11 mouse cellular contexts compared by ENCODE assay signal in the genomic region with DNA sequence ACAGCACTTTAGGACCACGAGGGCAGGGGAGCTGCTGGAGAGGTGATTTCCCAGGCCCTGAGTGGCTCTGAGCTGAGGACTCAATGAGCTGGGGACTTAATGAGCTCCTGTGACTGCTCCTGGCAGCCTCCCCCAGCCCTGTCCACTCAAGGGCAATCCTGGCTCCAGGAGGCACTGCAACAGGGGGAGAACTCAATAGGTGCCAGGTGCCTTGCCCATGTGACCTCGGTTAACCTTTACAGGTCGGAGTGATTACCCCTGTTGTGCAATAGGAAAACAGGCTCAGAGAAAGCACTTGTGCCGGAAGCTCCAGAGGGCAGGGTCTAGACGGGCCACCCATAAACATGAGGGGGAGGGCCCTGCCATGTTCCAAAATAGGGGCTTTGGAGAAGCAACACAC. TPM values are rescaled to one million over a fixed set of nuclear protein-coding genes. Genes with fewer than 3 reads are reported as not detected.
DNase-seq lines count a peak whose midpoint lies in the region; ATAC-seq and TF ChIP-seq lines count a peak whose summit lies in the region.
"Had no signal": no experiment of that assay in that cellular context is flagged by ENCODE, and none has a peak within 500 bp of the region (broad histone marks: within the 10 kb centered on the region; RNA-seq: fewer than 3 reads in every experiment).

No protein-coding gene starts in this region.

- H3K4me3 ChIP-seq in heart, embryonic 10.5 days, result no peak overlapping the region
- no peak overlapping the region for H3K4me3 ChIP-seq in hindbrain, embryonic 13.5 days
- no peak overlapping the region for H3K4me3 ChIP-seq in cerebellum, adult 2 months (replicated peaks; ENCODE audit: insufficient read depth, low read depth, low read length)
- H3K4me3 ChIP-seq: neural tube, embryonic 12.5 days had no signal

- H3K27me3 ChIP-seq in heart, embryonic 10.5 days (ENCODE audit: insufficient read depth, poor library complexity, severe bottlenecking), result no peaks in the 10 kb centered on the region
- H3K27me3 ChIP-seq in hindbrain, embryonic 13.5 days, result no peaks in the 10 kb centered on the region
- no peaks in the 10 kb centered on the region for H3K27me3 ChIP-seq in cerebellum, adult 2 months (ENCODE audit: control insufficient read depth, insufficient read depth, low read length)
- H3K27me3 ChIP-seq: neural tube, embryonic 12.5 days had no signal

- TF ChIP-seq POLR2A in cerebellum, adult 2 months (IDR thresholded peaks at IDR 0.05; ENCODE audit: borderline replicate concordance, insufficient read depth, low read length), result no peak

- peak overlapping the region; percentile 43; the same call in 1 of the 2 replicates for H3K27ac ChIP-seq in heart, embryonic 10.5 days
- peak overlapping the region; percentile 92 for H3K27ac ChIP-seq in hindbrain, embryonic 13.5 days
- H3K27ac ChIP-seq in cerebellum, adult 2 months (ENCODE audit: insufficient read depth, low read length), result no peak overlapping the region

- DNase-seq in heart, embryonic 10.5 days (ENCODE audit: low spot score), result no peak
- DNase-seq in heart, postnatal 25 days (ENCODE audit: low spot score), result no peak
- DNase-seq in large intestine, adult 2 months (ENCODE audit: low read depth, low spot score), result peak; percentile 68
- DNase-seq in lung, postnatal 25 days (ENCODE audit: low spot score), result peak; percentile 90
- no peak for DNase-seq in cerebellum, adult 2 months
- DNase-seq in spleen, adult 12 weeks (ENCODE audit: low spot score), result no peak
- DNase-seq in gastrocnemius, postnatal 25 days, result no peak
- DNase-seq: adrenal gland, postnatal 25 days; thymus, postnatal 14 days had no signal

- H3K9me3 ChIP-seq in heart, embryonic 10.5 days, result no peaks in the 10 kb centered on the region
- no peaks in the 10 kb centered on the region for H3K9me3 ChIP-seq in hindbrain, embryonic 13.5 days
- H3K9me3 ChIP-seq: neural tube, embryonic 12.5 days had no signal

- intact Hi-C loops in heart, postnatal 25 days (cut with DNase I), result loop anchor here (5.0 kb wide), 1 partner anchor 121 kb away; no protein-coding TSS in a partner anchor

- 58% methylated on average over 5 of the region's 5 CpGs for WGBS in heart, embryonic 10.5 days
- 52% methylated on average over 5 of the region's 5 CpGs for WGBS in hindbrain, embryonic 13.5 days
- WGBS in large intestine, adult 2 months, result 20% methylated on average over 5 of the region's 5 CpGs
- WGBS in cerebellum, adult 2 months, result 51% methylated on average over 5 of the region's 5 CpGs

- peak overlapping the region; percentile 35 for H3K9ac ChIP-seq in hindbrain, embryonic 13.5 days
- H3K9ac ChIP-seq: neural tube, embryonic 12.5 days had no signal

- no peak overlapping the region for H3K4me2 ChIP-seq in hindbrain, embryonic 13.5 days
- H3K4me2 ChIP-seq: neural tube, embryonic 12.5 days had no signal

- H3K36me3 ChIP-seq in heart, embryonic 10.5 days, result peaks cover 76% of the 10 kb centered on the region
- H3K36me3 ChIP-seq in hindbrain, embryonic 13.5 days, result peaks cover 55% of the 10 kb centered on the region

- ATAC-seq in hindbrain, embryonic 13.5 days (ENCODE audit: low FRiP score), result no peak

- TF ChIP-seq CTCF in cerebellum, adult 2 months (IDR thresholded peaks at IDR 0.05; ENCODE audit: borderline replicate concordance, insufficient read depth, low read depth, low read length), result no peak

- peaks cover 94% of the 10 kb centered on the region for H3K4me1 ChIP-seq in heart, embryonic 10.5 days
- peaks cover 86% of the 10 kb centered on the region for H3K4me1 ChIP-seq in hindbrain, embryonic 13.5 days (replicated peaks)
- H3K4me1 ChIP-seq in cerebellum, adult 2 months (ENCODE audit: control insufficient read depth, insufficient read depth, low read length), result peaks cover 22% of the 10 kb centered on the region

RNA-seq across cellular contexts. Expression of gene Ptprf, which starts 17.7 kb away (rescaled TPM):
- 43.8 and 59.3 TPM in 2 replicates for polyA plus RNA-seq in heart, embryonic 10.5 days (2016; fragmentation: Nextera tagmentation; extraction: Ambion mirVana)
- total RNA-seq in heart, postnatal 25 days (2021), result 10 to 100 TPM in 1 of 2 experiments, 1 to 10 TPM in 1; 9.8 to 10.2 TPM
- 79.7 and 82.0 TPM in 2 replicates for polyA plus RNA-seq in hindbrain, embryonic 13.5 days (2015; fragmentation: Nextera tagmentation; extraction: Ambion mirVana)
- polyA plus RNA-seq in large intestine, adult 2 months (2012; rRNA removed), result 86.5 and 143 TPM in 2 replicates
- 24.5 and 26.9 TPM in 2 replicates for polyA plus RNA-seq in cerebellum, adult 2 months (2012; rRNA removed)
- total RNA-seq in gastrocnemius, postnatal 25 days (2021), result 1 to 10 TPM; 3.7 to 4.8 TPM

Comparison
In these comparisons a context has a peak if more than half of its experiments do, and no peak if none do; other contexts are left out.
1. DNase-seq: peak in large intestine, adult 2 months (single experiment) and lung, postnatal 25 days (single experiment); none in heart, embryonic 10.5 days (single experiment), heart, postnatal 25 days (single experiment), cerebellum, adult 2 months (0 of 2), spleen, adult 12 weeks (single experiment) and gastrocnemius, postnatal 25 days (single experiment).